In genomic region chr1:39901063-39901811, GRCm38 (mm10) we compare ENCODE assay signal across 8 mouse cellular contexts. TPM values are rescaled to one million over a fixed set of nuclear protein-coding genes. Genes with fewer than 3 reads are reported as not detected.
A peak's percentile ranks its signal among the peaks of the same experiment; 100 is the strongest.
DNase-seq lines count a peak whose midpoint lies in the region; ATAC-seq and TF ChIP-seq lines count a peak whose summit lies in the region.

No protein-coding gene starts in this region.

- peak; percentile 5; the same call in 1 of the 2 replicates for ATAC-seq in frontal cortex, adult (ENCODE audit: low TSS enrichment)
- ATAC-seq in hindbrain, embryonic 14.5 days (ENCODE audit: low FRiP score): peak; percentile 23
- ATAC-seq in limb, embryonic 13.5 days (ENCODE audit: low FRiP score, low read depth): no peak
- peak; percentile 45 for ATAC-seq in midbrain, postnatal 0 days (ENCODE audit: low FRiP score)

- DNase-seq in lung, adult 18-20 months: peak; percentile 37 to 51
- no peak for DNase-seq in lung, postnatal 25 days (ENCODE audit: low spot score)
- peak; percentile 60 for DNase-seq in cerebellum, adult 8-10 months
- DNase-seq in hindbrain, embryonic 14.5 days (ENCODE audit: low spot score): peak; percentile 56
- peak; percentile 44 for DNase-seq in midbrain, postnatal 0 days (ENCODE audit: low spot score)
- DNase-seq in testis, postnatal 10 days (ENCODE audit: low spot score): peak; percentile 71

- WGBS in hindbrain, embryonic 14.5 days: under 1% methylated on average over 56 of the region's 75 CpGs
- WGBS in limb, embryonic 13.5 days: 1% methylated on average over 45 of the region's 75 CpGs
- WGBS in midbrain, postnatal 0 days: under 1% methylated on average over 41 of the region's 75 CpGs

- H3K4me3 ChIP-seq in hindbrain, embryonic 14.5 days (replicated peaks; ENCODE audit: low read length): peak overlapping the region; percentile 95
- H3K4me3 ChIP-seq in limb, embryonic 13.5 days: peak overlapping the region; percentile 96
- peak overlapping the region; percentile 96 for H3K4me3 ChIP-seq in midbrain, postnatal 0 days (ENCODE audit: low read depth, low read length)

- H3K9ac ChIP-seq in hindbrain, embryonic 14.5 days: peak overlapping the region; percentile 100
- H3K9ac ChIP-seq in limb, embryonic 13.5 days: peak overlapping the region; percentile 100
- peak overlapping the region; percentile 100 for H3K9ac ChIP-seq in midbrain, postnatal 0 days (replicated peaks; ENCODE audit: low read length, poor library complexity, severe bottlenecking)

- TF ChIP-seq CTCF in midbrain, postnatal 0 days (IDR thresholded peaks at IDR 0.05): no peak; the same call in 1 of the 2 replicates

- H3K27me3 ChIP-seq in hindbrain, embryonic 14.5 days (ENCODE audit: control insufficient read depth, insufficient read depth, low read length): no peaks in the 10 kb centered on the region
- H3K27me3 ChIP-seq in limb, embryonic 13.5 days: no peaks in the 10 kb centered on the region
- no peaks in the 10 kb centered on the region for H3K27me3 ChIP-seq in midbrain, postnatal 0 days (ENCODE audit: insufficient read depth, low read length)

- peak overlapping the region; percentile 100 for H3K27ac ChIP-seq in hindbrain, embryonic 14.5 days
- H3K27ac ChIP-seq in limb, embryonic 13.5 days: peak overlapping the region; percentile 99
- H3K27ac ChIP-seq in midbrain, postnatal 0 days (ENCODE audit: low read depth, low read length): peak overlapping the region; percentile 100

- H3K9me3 ChIP-seq in hindbrain, embryonic 14.5 days (ENCODE audit: control insufficient read depth, low read length): no peaks in the 10 kb centered on the region
- no peaks in the 10 kb centered on the region for H3K9me3 ChIP-seq in limb, embryonic 13.5 days
- H3K9me3 ChIP-seq in midbrain, postnatal 0 days (ENCODE audit: low read length): no peaks in the 10 kb centered on the region

- peak overlapping the region; percentile 90 for H3K4me2 ChIP-seq in hindbrain, embryonic 14.5 days (replicated peaks)
- H3K4me2 ChIP-seq in limb, embryonic 13.5 days (replicated peaks): peak overlapping the region; percentile 88
- peak overlapping the region; percentile 92 for H3K4me2 ChIP-seq in midbrain, postnatal 0 days (ENCODE audit: low read depth, low read length, poor library complexity, severe bottlenecking)

- H3K36me3 ChIP-seq in hindbrain, embryonic 14.5 days (replicated peaks; ENCODE audit: control insufficient read depth, insufficient read depth): peaks cover 18% of the 10 kb centered on the region
- H3K36me3 ChIP-seq in limb, embryonic 13.5 days: peaks cover 19% of the 10 kb centered on the region
- no peaks in the 10 kb centered on the region for H3K36me3 ChIP-seq in midbrain, postnatal 0 days (ENCODE audit: insufficient read depth, low read length)

- H3K4me1 ChIP-seq in hindbrain, embryonic 14.5 days (replicated peaks; ENCODE audit: control insufficient read depth, insufficient read depth, low read length): peaks cover 48% of the 10 kb centered on the region
- H3K4me1 ChIP-seq in limb, embryonic 13.5 days: peaks cover 44% of the 10 kb centered on the region
- H3K4me1 ChIP-seq in midbrain, postnatal 0 days (ENCODE audit: insufficient read depth, low read length): peaks cover 11% of the 10 kb centered on the region; the same call in 1 of the 2 replicates

RNA-seq across cellular contexts. Expression of gene Map4k4, which starts 0.5 kb away (rescaled TPM):
- polyA plus RNA-seq in hindbrain, embryonic 14.5 days (2014; fragmentation: Nextera tagmentation; extraction: Ambion mirVana): 46.5 and 51.2 TPM in 2 replicates
- 49.3 and 54.9 TPM in 2 replicates for polyA plus RNA-seq in limb, embryonic 13.5 days (2015; fragmentation: Nextera tagmentation; extraction: Ambion mirVana)
- total RNA-seq in midbrain, postnatal 0 days (2014; rRNA removed): 185 and 191 TPM in 2 replicates
- 16.0 and 30.6 TPM in 2 replicates for polyA plus RNA-seq in midbrain, postnatal 0 days (2015; fragmentation: Nextera tagmentation; extraction: Ambion mirVana)
